Mouse (Mus musculus) naive thymus-derived CD4-positive, alpha-beta T cell, adult 2 months (primary cell): ENCODE results near the gene Nr3c2.
A peak's percentile ranks its signal among the peaks of the same experiment; 100 is the strongest.

Experiments used
- DNase-seq: peaks from one replicate; pipeline ENCODE4 v3.0.0-alpha.2; 2011; ENCODE audit warnings: low read depth

The Nr3c2 gene

DNA sequence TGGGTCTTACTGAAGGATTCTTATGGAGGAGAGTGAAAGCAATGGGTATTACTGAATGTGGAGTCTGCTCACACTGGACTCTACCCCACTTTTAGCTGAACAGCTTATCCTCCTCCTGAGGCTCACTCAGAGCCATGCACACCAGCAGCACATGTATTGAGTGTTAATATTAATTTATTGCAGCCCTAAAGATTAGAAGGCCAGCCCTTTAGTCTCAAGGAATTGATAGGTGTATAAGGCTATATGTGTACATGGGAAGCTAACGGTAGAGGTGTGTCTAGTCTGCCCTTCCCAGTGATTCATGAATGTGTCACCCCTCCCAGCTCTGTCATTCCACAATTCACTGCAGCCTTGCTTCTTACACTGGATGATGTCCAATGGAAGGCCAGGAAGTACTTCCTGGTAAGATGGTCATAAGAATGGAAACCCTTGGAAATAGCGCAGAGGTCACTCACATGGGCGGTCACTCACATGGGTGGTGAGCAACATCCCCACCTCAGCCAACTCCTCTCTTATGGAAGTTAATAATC is 156.3 kb downstream of the Nr3c2 start:
- DNase-seq: no peak

DNA sequence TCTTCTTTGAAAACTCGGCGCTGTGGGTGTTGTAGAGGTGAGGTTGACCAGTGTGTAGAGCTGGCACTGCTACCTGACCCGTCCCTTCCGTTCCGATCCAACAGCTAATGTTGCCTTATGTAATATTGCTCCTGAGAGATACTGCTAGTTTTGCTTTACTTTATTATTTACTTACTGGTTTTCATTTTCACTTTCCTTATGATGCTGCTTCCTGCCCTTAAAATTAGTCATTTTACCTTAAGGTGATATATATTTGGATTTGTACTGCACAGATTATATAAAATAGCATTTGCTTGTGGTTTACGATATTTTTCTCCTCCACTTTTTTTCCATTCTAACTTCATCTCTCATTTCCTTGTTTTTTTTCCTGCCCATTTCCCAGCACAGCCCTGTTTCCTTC is 157.6 kb downstream of the Nr3c2 start:
- DNase-seq: no peak

DNA sequence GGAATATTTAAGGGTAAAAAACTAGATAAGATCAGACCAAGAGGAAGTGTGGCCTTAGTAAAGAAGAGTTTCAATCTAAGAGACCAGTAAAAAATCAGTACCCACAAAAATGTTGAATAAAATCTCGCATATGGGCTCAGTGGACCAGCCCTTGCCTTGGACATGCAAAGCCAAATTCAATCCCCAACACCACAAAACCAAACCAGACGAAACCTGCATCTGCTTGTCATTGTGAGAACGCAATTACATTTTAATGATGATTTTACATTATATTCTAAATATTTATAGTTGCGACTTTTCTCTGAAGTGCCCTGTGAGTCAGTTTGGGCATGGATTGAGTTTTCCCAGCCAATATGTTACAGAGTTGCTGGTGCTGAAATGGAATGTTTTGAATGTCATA is 183.4 kb downstream of the Nr3c2 start:
- DNase-seq: no peak

DNA sequence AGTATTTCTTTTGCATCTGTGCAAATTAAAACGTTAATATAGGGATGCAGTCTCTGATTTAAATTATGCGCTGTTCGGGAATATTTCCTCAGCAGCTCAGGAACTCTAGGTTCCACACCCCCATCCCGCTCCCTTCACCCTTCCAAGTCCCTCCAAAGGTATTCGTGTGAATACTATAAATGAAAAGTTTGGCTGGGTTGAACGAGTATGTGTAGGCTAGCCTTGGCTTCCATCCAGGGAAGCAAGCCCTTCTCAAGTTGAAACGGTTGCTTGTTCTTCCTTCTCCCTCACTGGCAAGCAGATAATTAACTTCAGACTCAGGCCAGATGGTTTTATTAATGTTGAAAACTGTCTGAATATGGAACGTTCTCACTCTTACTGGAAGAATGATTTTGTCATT is 186.8 kb downstream of the Nr3c2 start:
- no peak for DNase-seq

DNA sequence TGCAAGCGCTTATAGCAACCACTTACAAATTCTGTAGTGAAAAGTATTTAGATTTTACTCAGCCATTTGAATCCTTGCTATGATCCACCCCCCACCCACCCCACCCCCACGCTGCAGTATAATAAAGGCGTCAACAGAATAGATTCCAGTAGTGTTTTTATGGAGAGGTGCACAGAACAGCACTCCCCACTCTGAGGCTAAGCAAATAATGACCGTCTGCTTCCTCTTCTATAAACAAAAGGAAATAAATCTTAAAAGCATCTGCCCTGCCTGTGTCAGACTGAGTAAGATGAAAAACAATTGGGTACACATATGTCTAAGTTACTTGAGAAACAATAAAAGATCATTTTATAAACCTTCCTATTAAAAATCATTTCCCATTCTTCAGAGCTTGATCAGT is 197.5 kb downstream of the Nr3c2 start:
- no peak for DNase-seq

DNA sequence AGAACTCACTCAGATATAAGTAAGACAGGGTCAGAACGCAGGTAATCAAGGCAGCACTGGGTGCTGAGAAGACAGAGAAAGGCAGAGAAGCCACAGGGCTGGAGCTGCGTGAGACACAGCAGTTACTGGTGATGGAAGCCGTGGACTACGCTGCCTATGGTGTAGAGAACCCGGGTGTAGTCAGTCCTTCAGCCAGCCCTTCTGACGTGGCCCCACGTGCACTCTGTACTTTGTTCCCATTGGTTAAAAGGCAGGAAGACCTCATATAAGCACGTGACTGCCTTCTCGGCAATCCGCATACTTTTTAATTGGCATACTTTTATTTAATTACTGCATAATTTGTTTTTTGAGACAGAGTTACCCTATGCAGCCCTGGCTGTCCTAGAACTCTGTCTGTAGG is 198.9 kb downstream of the Nr3c2 start:
- DNase-seq: no peak

DNA sequence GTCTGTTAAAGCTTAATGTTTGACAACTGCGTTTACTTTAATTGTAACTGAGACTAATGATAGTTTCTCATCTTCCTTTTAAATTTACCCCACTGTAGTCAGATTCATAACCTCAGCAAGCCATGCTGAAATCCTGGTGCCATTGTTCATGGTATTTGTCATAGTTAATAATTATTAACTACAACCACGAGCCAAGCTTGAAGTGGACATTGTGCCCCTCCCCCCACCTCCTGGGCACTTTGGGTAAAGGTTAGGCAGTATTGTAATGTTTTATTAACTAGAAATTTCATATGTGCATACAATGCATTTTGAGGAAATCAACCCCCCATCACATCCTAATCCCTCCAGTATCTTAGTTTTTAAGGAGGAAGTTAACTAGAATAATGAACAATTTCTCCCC is 201.1 kb downstream of the Nr3c2 start:
- no peak for DNase-seq

DNA sequence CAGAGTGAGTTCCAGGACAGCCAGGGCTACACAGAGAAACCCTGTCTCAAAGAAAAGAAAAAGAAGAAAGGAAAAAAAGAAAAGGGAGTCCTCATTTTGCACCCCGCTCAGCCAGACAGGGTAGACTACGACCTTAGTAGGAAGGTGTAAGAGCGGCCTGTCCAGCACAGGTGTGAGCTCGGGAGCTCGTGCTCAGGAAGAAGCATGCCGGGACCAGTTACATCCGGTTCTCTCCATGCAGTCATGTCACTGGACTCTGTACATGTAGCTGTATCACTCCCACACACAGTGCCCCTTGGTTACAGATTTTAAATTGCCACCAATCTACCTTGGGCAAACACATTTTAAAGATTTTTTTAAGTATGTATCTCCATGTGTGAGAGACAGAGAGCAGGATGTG is 203.6 kb downstream of the Nr3c2 start:
- DNase-seq: no peak

DNA sequence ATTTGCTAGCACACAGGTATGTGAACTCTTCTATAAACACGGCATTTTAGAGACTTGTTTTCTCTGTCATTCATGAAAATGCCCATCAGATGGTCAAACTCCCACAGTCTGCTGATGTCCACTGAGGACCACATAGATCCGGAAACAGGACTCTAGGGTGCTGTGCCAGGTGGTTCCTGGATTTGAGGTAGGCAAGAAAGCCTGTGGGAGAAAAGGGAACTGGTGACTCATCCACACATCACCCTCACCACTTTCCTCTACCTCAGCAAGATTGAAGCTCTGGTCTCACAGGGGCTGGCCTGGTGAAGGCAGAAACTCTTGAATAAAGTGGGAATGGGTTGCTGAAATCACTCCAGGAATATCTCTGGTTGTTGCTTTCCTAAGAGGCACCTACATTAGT is 213.5 kb downstream of the Nr3c2 start:
- no peak for DNase-seq

DNA sequence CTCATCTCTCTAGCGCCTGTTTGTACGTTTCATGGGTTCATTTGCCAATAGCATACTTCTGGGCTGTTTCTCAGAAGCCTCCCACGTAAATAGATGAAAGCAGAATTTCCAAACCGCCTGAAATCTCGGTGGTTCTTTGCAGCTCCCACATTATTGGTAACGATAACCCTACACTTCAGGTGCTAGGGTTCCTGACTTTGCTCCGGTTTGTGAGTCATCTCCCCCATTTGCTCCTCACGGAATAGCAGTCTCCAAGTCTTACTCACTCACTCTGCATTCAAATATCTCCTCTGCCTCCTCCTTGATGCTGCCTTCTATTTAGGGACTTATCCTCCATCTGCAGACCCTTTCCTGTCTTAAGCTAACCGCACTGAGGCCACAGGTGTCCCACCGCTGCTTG is 215.5 kb downstream of the Nr3c2 start:
- DNase-seq: no peak

DNA sequence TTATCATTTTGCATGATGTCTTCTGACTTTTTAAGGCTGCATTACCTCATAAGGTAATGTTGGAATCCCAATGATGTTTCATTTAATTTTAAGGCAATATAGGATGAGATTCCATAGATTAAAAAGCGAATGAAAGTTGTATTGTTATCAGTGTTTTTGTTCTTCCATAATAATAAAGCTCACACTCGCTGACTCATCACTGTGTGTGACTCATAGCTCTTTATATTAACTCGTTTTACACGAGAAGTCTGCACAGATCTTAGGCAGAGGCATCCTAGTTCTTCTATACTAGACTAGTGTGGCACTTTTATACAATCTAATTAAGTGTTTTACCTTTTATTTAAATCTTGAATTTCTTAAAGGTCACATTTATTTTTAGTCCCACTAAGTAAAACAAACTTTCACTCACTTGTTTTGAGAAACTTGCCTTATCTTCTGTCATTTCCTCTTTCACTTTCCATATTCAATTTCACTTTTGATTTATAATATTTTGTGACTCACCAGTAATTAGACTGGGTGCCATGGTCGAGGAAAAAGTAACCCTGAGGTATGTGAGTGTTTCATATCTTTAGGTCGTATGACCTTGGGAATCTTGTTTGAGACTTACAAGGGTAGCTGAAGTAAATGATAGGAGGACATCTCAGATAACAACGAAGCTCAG is 217.3 kb downstream of the Nr3c2 start:
- DNase-seq: no peak

DNA sequence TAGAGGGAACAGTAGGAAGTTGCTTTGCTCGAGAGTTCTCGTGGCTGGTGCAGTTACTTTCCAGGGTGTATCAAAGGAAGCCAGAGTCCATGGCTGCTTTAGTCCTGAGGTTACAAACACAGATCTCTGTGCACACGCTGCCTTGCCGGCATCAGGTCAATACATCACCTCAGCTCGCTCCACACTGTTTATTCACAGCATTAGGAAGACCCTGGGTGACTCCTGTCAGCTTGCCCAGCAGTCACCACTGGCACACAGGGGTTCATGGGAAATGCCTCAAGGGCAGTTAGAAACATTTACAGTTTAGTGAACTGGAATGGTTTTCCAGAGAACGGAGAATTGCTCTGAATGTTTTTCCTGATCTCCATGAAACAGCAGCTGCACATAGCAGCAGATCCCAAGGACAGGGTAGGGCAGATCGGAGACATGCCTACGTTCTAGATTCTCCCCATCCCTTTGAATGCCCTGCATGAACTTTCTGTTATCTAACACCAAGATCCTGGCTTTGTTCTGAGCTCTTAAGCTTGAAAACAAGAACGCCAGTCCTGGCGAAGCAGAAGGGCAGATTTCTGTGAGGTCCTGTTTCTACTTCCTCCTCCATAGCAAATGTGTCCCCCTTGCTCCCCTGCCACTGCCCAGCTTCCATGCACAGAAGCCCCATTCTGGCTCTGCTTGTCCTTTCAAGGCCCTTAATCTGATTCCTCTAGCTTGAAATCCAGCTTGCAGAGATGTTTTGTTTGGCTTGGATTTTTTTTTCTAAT is 221.7 kb downstream of the Nr3c2 start:
- DNase-seq: no peak

DNA sequence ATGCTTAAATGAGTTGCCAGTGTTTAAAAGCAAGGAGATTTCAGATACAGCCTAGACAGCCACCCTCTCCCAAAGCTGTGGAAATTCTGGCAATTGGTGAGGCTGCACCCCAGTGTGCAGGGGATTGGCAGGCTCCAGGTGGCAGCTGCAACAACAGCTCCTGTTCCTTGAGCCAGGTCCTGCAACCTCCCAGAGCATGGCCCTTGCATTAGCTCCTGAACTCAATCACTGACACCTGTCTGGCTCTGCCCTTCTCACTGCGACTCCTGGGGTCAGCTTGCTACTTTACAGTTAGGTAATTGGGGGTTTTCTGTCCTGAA is 222.3 kb downstream of the Nr3c2 start:
- no peak for DNase-seq

DNA sequence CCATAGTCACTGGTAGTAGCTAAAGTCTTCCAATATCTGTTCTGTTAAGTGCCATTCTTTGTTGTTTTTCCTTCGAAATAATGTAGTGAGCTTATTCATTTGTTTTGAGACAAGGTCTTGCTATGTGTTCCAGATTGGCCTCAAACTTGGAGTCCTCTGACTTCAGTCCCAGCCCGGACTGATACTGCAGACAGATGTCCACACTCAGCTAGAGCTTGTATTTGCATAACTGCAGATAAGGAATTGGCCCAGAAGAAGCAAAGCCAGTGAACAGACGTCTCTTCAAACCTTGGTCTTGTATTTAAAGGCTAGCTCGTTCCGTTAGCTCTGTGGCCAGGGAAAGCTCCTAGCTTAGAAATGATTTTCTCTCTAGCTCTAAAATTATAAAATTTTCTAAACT is 223.1 kb downstream of the Nr3c2 start:
- no peak for DNase-seq

DNA sequence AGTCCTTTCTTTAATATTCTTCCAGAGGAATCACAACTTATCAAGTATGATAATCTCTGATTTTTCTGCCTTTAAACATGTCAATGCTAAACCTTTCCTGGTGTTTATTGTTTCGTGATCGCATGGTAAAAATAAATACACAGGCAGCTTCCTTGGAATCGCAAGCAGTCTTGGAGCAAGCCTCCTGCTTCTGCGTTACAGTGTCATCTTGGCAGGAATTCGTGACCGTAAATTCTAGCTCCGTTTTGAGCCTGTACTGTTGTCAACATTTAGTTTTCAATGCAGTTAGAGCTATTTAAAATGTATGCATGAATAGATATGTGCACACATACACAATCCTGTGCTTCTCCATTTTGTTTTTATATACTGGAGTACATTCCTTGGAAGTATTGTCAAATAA is 226.5 kb downstream of the Nr3c2 start:
- DNase-seq: no peak

DNA sequence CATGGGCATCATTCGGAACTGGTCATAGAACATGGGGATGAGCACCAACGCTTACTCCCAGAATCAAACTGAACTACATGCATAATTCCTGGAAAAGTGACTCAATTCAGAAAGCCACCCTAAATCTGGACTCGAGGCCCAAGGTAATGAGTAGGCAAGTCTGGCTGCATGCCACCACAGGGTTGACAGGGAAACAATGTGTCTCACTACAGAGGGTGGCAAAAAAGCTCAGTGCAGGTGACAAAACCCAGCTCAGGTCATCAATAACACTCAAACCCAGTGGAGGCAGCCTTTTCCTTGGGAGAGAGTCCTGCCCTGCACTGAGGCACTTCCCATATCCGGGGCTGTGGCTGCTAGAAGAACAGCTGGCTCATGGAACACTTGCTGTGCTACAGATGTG is 228.8 kb downstream of the Nr3c2 start:
- DNase-seq: no peak

DNA sequence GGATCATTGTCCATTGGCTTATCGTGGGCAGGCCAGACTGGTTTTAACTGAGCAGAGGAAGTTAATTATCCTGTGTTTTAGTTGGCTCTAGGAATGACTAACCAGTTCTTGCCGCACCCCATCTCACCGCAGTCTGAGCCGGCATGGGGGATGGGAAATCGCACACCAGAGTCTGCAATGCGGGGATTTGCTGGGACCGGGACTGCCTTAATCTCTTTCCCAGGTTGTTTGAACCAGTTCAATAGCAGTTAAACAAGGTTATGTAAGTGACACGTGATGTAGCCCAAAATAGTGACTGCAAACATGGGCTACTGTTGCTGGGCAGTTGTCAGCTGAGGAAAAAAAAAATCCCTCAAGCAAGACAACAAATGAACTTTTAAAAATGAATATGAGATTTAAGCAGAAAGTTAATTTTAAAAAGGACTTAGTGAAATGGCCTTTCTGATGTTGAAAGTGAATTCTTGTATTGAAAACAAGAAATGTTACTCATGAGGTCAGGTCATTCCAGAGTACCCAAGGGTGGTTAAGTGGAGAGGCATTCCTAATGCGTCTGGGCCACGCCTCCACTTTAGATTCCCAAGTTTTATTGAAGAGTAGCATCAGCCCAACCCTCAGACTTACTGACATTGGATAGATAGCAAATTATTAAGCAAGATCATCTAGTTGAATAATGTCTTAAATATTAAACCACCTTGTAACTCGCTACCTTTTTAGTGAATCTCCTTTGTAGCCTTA is 233.8 kb downstream of the Nr3c2 start:
- DNase-seq: no peak

DNA sequence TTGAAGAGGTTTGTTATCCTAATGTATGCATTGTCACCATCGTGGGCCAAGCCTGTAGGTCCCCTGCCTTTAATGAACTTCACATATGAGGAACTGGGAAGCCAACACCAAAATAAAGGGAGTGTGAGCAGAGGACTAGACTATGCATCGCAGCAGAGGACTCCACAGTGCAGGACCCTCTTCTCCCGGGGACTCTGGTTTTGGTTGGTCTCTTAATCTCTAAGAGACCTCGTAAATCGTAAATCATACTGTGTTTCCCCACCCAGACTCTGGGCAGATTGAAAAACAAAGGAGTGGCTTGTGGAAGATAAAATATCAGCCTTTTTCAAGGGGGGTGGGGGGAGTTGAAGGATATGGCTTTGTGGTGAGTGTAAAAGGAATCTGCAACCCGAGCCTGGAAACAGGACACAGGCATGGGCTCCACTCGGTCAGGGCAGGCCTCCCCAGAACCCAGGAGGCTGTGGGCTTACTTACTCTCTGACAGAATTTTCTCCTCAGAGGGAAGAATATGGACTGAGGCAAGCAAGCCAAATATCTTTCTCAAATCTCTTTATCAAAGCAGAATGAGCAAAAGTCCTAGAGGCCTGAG is 234.6 kb downstream of the Nr3c2 start:
- DNase-seq: no peak

DNA sequence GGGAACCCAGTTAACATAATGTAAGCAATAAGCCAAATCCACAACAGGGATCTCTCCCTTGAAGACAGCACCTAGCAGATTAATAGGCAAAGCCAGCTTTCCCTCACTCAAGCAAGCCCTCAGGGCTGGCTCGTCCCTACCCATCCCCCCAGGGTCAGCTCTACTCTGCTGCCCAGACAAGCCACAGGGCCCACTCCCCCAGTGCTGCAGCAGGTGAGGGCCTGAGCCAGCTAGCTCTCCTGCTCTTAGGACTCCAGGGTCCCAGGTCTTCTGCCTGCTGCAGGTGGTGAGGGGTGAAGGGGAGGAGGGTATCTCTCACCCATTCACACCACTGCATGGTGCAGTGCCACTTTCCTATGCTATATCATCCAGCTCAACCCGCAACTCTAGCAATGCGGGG is 246.0 kb downstream of the Nr3c2 start:
- no peak for DNase-seq

DNA sequence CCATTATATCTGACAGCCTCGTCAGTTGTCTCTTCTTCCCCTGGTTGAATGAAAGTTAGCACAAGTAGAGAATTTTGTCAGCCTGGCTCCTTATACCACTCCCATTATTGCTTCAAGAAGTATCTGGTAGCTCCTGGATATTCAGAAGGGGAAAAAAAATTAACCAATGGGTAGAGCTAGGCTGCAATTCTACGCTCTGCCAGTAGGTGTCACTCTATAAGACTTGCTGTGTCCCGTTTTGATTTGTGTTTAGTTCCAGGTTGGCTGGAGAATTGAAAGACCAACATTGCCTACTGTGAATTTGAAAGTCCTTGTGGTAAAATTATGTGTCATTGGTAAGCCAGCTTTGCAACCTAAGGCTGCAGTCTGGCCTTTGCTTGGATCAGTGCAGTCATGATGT is 255.3 kb downstream of the Nr3c2 start:
- peak; percentile 52 for DNase-seq

DNA sequence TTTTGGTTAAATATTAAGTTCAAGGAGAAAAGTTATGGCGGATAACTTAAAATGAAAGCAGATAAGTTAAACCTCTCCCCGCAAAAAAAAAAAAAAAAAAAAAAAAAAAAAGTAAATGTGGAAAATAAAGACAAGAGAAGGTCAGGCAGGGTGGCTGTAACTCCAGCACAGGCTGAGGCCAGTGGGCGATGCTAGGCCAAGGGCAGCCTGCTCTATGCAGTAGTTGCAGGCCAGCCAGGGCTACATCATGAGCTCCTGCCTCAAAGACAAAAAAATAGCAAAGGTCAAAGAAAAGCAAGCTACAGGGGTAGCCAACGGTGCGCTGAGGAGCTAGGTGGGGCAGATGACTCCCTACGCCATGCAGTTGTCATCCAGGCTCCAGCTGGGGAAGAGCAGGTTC is 270.1 kb downstream of the Nr3c2 start:
- DNase-seq: no peak

DNA sequence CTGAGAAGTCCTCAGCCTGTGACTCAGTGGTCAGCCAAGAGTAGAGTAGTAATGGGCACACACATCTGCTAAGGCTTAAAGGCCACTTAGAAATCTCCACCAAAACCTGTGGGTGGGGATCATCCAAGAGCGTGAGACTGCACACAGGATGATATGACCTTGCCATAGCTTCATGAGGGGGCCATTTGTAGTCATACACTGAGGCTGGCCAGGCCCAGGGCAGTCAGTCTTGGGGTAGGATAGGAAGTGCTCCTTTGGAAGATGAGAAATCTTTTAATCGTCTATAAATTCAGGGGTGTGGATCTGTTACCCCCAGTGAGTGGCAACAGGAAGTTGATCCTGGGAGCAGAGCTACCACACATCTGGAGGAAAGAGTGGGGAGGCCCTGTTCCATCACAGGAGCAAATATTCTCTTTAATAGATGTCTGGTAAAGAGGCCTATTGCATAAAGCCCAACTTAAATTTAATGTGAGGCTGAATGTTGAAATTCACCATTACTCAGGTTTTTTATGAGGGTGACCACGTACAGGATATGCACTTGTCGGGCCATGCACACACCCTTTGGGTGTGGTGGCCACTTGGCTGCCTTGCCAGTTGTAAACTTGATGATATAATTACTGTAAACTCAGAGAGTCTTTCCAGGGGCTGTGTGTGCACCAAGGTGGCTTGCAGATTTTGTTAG is 270.7 kb downstream of the Nr3c2 start:
- DNase-seq: no peak

DNA sequence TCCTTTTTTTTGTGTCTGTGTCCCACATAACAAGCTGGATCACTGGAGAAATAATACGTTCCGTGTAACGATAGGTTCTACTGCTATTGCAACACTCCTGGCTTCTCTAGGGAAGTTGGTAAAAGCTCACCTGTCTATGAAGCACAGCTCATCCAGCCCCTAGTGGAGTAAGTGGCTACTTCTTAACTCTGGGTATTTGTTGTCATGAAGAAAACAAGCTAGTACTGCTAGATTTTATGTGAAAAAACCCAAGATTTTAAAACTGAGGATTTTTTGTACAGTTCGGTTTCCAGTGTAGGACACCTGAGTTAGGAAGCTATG is 271.2 kb downstream of the Nr3c2 start:
- no peak for DNase-seq
